Mouse (Mus musculus) CH12.LX (cell line): ENCODE measurements around the gene Kdm4b.

ENCODE experiments used
- CTCF ChIP-seq, 2 experiments: IDR thresholded peaks in 1 of 2; conservative IDR thresholded peaks in 1 of 2; 2 replicates each; pipeline ENCODE4 v1.5.1; 2011 to 2012; ENCODE audit warnings: low read depth in 2 of 2, low read length in 2 of 2, improper control_type of control experiment in 1 of 2, inconsistent platforms in 1 of 2, mild to moderate bottlenecking in 1 of 2, moderate library complexity in 1 of 2
- E2F4 ChIP-seq: IDR thresholded peaks from 2 replicates; pipeline ENCODE4 v1.6.1; 2011; ENCODE audit warnings: low read depth, low read length, improper control_type of control experiment; ENCODE audit not compliant: insufficient replicate concordance
- ETS1 ChIP-seq: conservative IDR thresholded peaks from 2 replicates; pipeline ENCODE4 v1.6.1; 2012; ENCODE audit warnings: low read depth, mild to moderate bottlenecking, inconsistent platforms, low read length, improper control_type of control experiment, moderate library complexity
- JUND ChIP-seq: conservative IDR thresholded peaks from 2 replicates; pipeline ENCODE4 v1.6.1; 2011; ENCODE audit warnings: low read depth, low read length, improper control_type of control experiment
- MYC ChIP-seq: IDR thresholded peaks from 2 replicates; pipeline ENCODE4 v1.6.1; 2011; ENCODE audit warnings: low read depth, mild to moderate bottlenecking, improper control_type of control experiment, low read length
- PAX5 ChIP-seq: IDR thresholded peaks from 2 replicates; pipeline ENCODE4 v1.6.1; 2012; ENCODE audit warnings: low read length, inconsistent platforms, mixed read lengths
- POLR2A ChIP-seq: IDR thresholded peaks from 2 replicates; pipeline ENCODE4 v1.6.1; 2011; ENCODE audit warnings: low read depth, mild to moderate bottlenecking, improper control_type of control experiment, low read length
- ZNF384 ChIP-seq: IDR thresholded peaks from 2 replicates; pipeline ENCODE4 v1.6.1; 2012; ENCODE audit warnings: low read depth, low read length, improper control_type of control experiment, inconsistent platforms

- TF ChIP-seq POLR2A (no peak), MYC (no peak), CTCF (conservative IDR thresholded peaks at IDR 0.05 in 1 of 2, IDR thresholded peaks at IDR 0.05 in 1 of 2; ENCODE audit: low read depth in 2 of 2, low read length in 2 of 2) (no peak), E2F4 (no peak), JUND (no peak), PAX5 (no peak), ETS1 (no peak), ZNF384 (no peak)
Observed at GRCm38 (mm10) chr17:56447716-56448115, 121.9 kb downstream of the Kdm4b start.
